Mouse (Mus musculus) bone marrow, adult 2 months (tissue): ENCODE data around the gene Rnf5.

Experiments
- CTCF ChIP-seq: fragments of 200-500 bp; IDR thresholded peaks from 2 replicates; pipeline ENCODE4 v1.5.1; 2011; ENCODE audit warnings: low read length, control low read depth; ENCODE audit not compliant: control insufficient read depth, insufficient read depth
- POLR2A ChIP-seq: fragments of 200-500 bp; IDR thresholded peaks from 2 replicates; pipeline ENCODE4 v1.6.1; 2011; ENCODE audit warnings: low read depth, mild to moderate bottlenecking, control low read depth, low read length, borderline replicate concordance; ENCODE audit not compliant: control insufficient read depth

GRCm38 (mm10) chr17:34630761-34631301 is 27.3 kb upstream of the Rnf5 start:
- TF ChIP-seq POLR2A = no peak
- TF ChIP-seq CTCF = no peak
